Mouse (Mus musculus): ENCODE measurements around the gene Plekhm1. TPM values are rescaled to one million over a fixed set of nuclear protein-coding genes. Genes with fewer than 3 reads are reported as not detected.

Plekhm1 gene
- polyA plus RNA-seq, 1 experiment from 2014 or later = 5.9 TPM

GRCm38 (mm10) chr11:103402198-103402597, 10.3 kb downstream of the Plekhm1 start:
- Histone ChIP-seq H3K27ac (ENCODE audit: low read length) (no peak overlapping the region), H3K4me2 (ENCODE audit: low read depth, low read length) (no peak overlapping the region), H3K36me3 (ENCODE audit: control insufficient read depth, insufficient read depth) (peaks cover 10% of the 10 kb centered on the region; the same call in 1 of the 2 replicates), H3K27me3 (ENCODE audit: control insufficient read depth, insufficient read depth, low read length) (no peaks in the 10 kb centered on the region), H3K4me1 (ENCODE audit: control insufficient read depth, insufficient read depth, low read length) (no peaks in the 10 kb centered on the region), H3K9ac (ENCODE audit: low read length) (no peak overlapping the region), H3K9me3 (replicated peaks; ENCODE audit: control insufficient read depth, low read length) (no peaks in the 10 kb centered on the region), H3K4me3 (ENCODE audit: low read length) (no peak overlapping the region)
- 59% methylated on average over 2 of the region's 2 CpGs for whole genome bisulfite sequencing
- no peak; the same call in 1 of the 2 replicates for ATAC-seq (replicated peaks; ENCODE audit: extremely low read depth, insufficient read depth, low FRiP score)

DNA sequence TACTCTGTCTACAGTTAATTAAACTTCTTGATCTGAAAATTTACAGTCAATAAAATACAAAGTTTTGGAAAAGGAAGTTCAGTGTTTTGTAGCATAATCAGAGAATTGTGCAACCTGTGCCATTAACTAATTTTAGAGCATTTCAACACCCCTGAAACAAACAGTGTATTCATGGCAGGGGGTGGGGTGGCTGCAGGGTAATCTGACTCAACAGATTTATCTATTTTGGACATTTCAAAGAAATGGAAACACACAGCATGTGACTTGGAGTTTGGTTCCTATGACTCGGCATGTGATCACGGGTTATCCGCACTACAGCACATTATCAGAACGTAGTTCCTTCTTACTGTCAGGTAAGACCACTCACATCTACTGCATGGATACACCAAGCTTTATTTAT, 12.5 kb downstream of the Plekhm1 start:
- no peak overlapping the region for H3K27ac ChIP-seq (ENCODE audit: low read length)
- peaks cover 29% of the 10 kb centered on the region for H3K36me3 ChIP-seq (ENCODE audit: control insufficient read depth, insufficient read depth)
- no peak overlapping the region for H3K9ac ChIP-seq (ENCODE audit: low read length)
- 87% methylated on average over 4 of the region's 4 CpGs for WGBS
- no peak for ATAC-seq (replicated peaks; ENCODE audit: extremely low read depth, insufficient read depth, low FRiP score)
- no peaks in the 10 kb centered on the region for H3K4me1 ChIP-seq (ENCODE audit: control insufficient read depth, insufficient read depth, low read length)
- H3K27me3 ChIP-seq (ENCODE audit: control insufficient read depth, insufficient read depth, low read length) = no peaks in the 10 kb centered on the region
- H3K9me3 ChIP-seq (replicated peaks; ENCODE audit: control insufficient read depth, low read length) = no peaks in the 10 kb centered on the region
- no peak overlapping the region for H3K4me3 ChIP-seq (ENCODE audit: low read length)
- no peak overlapping the region for H3K4me2 ChIP-seq (ENCODE audit: low read depth, low read length)

GRCm38 (mm10) chr11:103399050-103399449, 13.4 kb downstream of the Plekhm1 start:
- Histone ChIP-seq H3K36me3 (ENCODE audit: control insufficient read depth, insufficient read depth) (peaks cover 39% of the 10 kb centered on the region), H3K27me3 (ENCODE audit: control insufficient read depth, insufficient read depth, low read length) (no peaks in the 10 kb centered on the region), H3K9ac (ENCODE audit: low read length) (no peak overlapping the region), H3K9me3 (replicated peaks; ENCODE audit: control insufficient read depth, low read length) (no peaks in the 10 kb centered on the region), H3K4me1 (ENCODE audit: control insufficient read depth, insufficient read depth, low read length) (no peaks in the 10 kb centered on the region), H3K27ac (ENCODE audit: low read length) (no peak overlapping the region), H3K4me2 (ENCODE audit: low read depth, low read length) (no peak overlapping the region), H3K4me3 (ENCODE audit: low read length) (no peak overlapping the region)
- no peak for ATAC-seq (replicated peaks; ENCODE audit: extremely low read depth, insufficient read depth, low FRiP score)
- 78% methylated on average over 3 of the region's 3 CpGs for WGBS

GRCm38 (mm10) chr11:103396682-103397081, 15.8 kb downstream of the Plekhm1 start:
- H3K27ac ChIP-seq (ENCODE audit: low read length) = no peak overlapping the region

DNA sequence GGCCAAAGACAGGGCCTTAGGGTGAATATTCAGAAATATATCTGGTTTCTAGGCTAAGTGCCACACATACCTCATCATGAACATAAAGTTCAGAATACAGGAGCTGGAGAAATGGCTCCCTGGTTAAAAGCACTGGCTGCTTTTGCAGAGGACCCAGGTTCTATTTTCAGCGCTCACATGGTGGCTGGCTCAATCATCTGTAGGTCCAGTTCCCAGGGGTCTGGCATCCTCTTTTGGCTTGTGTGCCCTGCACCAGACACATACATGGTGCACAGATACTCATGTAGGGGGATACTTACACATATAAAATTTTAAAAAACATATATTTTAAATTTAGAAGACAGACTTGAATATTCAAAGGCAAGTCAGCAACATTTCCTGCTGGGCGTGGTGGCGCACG, 16.3 kb downstream of the Plekhm1 start:
- Histone ChIP-seq H3K27me3 (ENCODE audit: control insufficient read depth, insufficient read depth, low read length) (no peaks in the 10 kb centered on the region), H3K4me3 (ENCODE audit: low read length) (no peak overlapping the region), H3K9me3 (replicated peaks; ENCODE audit: control insufficient read depth, low read length) (no peaks in the 10 kb centered on the region), H3K4me2 (ENCODE audit: low read depth, low read length) (no peak overlapping the region), H3K9ac (ENCODE audit: low read length) (no peak overlapping the region), H3K36me3 (ENCODE audit: control insufficient read depth, insufficient read depth) (peaks cover 40% of the 10 kb centered on the region), H3K4me1 (ENCODE audit: control insufficient read depth, insufficient read depth, low read length) (no peaks in the 10 kb centered on the region), H3K27ac (ENCODE audit: low read length) (no peak overlapping the region)
- ATAC-seq (replicated peaks; ENCODE audit: extremely low read depth, insufficient read depth, low FRiP score) = no peak
- WGBS = 96% methylated on average over 4 of the region's 4 CpGs

More at GRCm38 (mm10) chr11:103396682-103397081, 15.8 kb downstream of the Plekhm1 start:
- H3K9ac ChIP-seq (ENCODE audit: low read length) = no peak overlapping the region
- no peaks in the 10 kb centered on the region for H3K4me1 ChIP-seq (ENCODE audit: control insufficient read depth, insufficient read depth, low read length)
- H3K9me3 ChIP-seq (replicated peaks; ENCODE audit: control insufficient read depth, low read length) = no peaks in the 10 kb centered on the region
- H3K36me3 ChIP-seq (ENCODE audit: control insufficient read depth, insufficient read depth) = peaks cover 40% of the 10 kb centered on the region
- no peak overlapping the region for H3K4me2 ChIP-seq (ENCODE audit: low read depth, low read length)
- H3K4me3 ChIP-seq (ENCODE audit: low read length) = no peak overlapping the region
- no peak for ATAC-seq (replicated peaks; ENCODE audit: extremely low read depth, insufficient read depth, low FRiP score)
- WGBS = 89% methylated on average over 4 of the region's 4 CpGs
- no peaks in the 10 kb centered on the region for H3K27me3 ChIP-seq (ENCODE audit: control insufficient read depth, insufficient read depth, low read length)

- ATAC-seq (replicated peaks; ENCODE audit: extremely low read depth, insufficient read depth, low FRiP score) = no peak
- Histone ChIP-seq H3K9ac (ENCODE audit: low read length) (no peak overlapping the region), H3K4me2 (ENCODE audit: low read depth, low read length) (no peak overlapping the region), H3K27me3 (ENCODE audit: control insufficient read depth, insufficient read depth, low read length) (no peaks in the 10 kb centered on the region), H3K9me3 (replicated peaks; ENCODE audit: control insufficient read depth, low read length) (no peaks in the 10 kb centered on the region), H3K36me3 (ENCODE audit: control insufficient read depth, insufficient read depth) (peaks cover 44% of the 10 kb centered on the region), H3K27ac (ENCODE audit: low read length) (no peak overlapping the region), H3K4me1 (ENCODE audit: control insufficient read depth, insufficient read depth, low read length) (no peaks in the 10 kb centered on the region), H3K4me3 (ENCODE audit: low read length) (no peak overlapping the region)
- 86% methylated on average over 7 of the region's 7 CpGs for WGBS
Measured at GRCm38 (mm10) chr11:103394604-103395003, 17.9 kb downstream of the Plekhm1 start.

- H3K27ac ChIP-seq (ENCODE audit: low read length) = no peak overlapping the region
- H3K9ac ChIP-seq (ENCODE audit: low read length) = no peak overlapping the region
- peaks cover 44% of the 10 kb centered on the region for H3K36me3 ChIP-seq (ENCODE audit: control insufficient read depth, insufficient read depth)
- no peaks in the 10 kb centered on the region for H3K9me3 ChIP-seq (replicated peaks; ENCODE audit: control insufficient read depth, low read length)
- no peaks in the 10 kb centered on the region for H3K27me3 ChIP-seq (ENCODE audit: control insufficient read depth, insufficient read depth, low read length)
- no peak for ATAC-seq (replicated peaks; ENCODE audit: extremely low read depth, insufficient read depth, low FRiP score)
- 86% methylated on average over 7 of the region's 7 CpGs for WGBS
- H3K4me1 ChIP-seq (ENCODE audit: control insufficient read depth, insufficient read depth, low read length) = no peaks in the 10 kb centered on the region
- no peak overlapping the region for H3K4me2 ChIP-seq (ENCODE audit: low read depth, low read length)
- no peak overlapping the region for H3K4me3 ChIP-seq (ENCODE audit: low read length)
Measured at GRCm38 (mm10) chr11:103394025-103394424, 18.5 kb downstream of the Plekhm1 start.

GRCm38 (mm10) chr11:103387870-103388526, 24.5 kb downstream of the Plekhm1 start:
- Histone ChIP-seq H3K4me1 (ENCODE audit: control insufficient read depth, insufficient read depth, low read length) (peaks cover 8% of the 10 kb centered on the region), H3K9ac (ENCODE audit: low read length) (no peak overlapping the region), H3K4me3 (ENCODE audit: low read length) (no peak overlapping the region), H3K9me3 (replicated peaks; ENCODE audit: control insufficient read depth, low read length) (no peaks in the 10 kb centered on the region), H3K36me3 (ENCODE audit: control insufficient read depth, insufficient read depth) (peaks cover 18% of the 10 kb centered on the region; the same call in 1 of the 2 replicates), H3K27me3 (ENCODE audit: control insufficient read depth, insufficient read depth, low read length) (no peaks in the 10 kb centered on the region), H3K4me2 (ENCODE audit: low read depth, low read length) (no peak overlapping the region), H3K27ac (ENCODE audit: low read length) (no peak overlapping the region)
- 62% methylated on average over 7 of the region's 7 CpGs for WGBS
- no peak for ATAC-seq (replicated peaks; ENCODE audit: extremely low read depth, insufficient read depth, low FRiP score)

DNA sequence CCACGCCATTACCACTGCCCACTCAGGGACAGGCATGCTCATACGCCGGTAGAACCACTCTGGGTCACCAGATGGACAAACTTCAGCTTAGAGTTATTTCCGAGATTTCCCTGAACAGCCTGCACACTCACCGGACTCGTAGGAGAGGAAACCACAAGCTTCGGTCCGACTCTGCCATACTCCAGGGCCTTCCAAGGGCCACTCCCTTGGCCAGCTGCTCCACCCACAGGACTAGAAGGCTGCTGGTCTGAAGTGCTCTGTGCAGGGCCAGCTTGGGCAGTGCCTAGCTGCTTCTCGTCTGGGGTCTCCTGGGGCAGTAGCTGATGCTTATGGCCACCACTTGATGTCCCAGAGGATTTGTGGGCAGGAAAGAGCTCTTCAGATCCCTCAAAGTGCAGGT, 25.7 kb downstream of the Plekhm1 start:
- Histone ChIP-seq H3K9me3 (replicated peaks; ENCODE audit: control insufficient read depth, low read length) (no peaks in the 10 kb centered on the region), H3K4me2 (ENCODE audit: low read depth, low read length) (no peak overlapping the region), H3K27ac (ENCODE audit: low read length) (no peak overlapping the region), H3K4me1 (ENCODE audit: control insufficient read depth, insufficient read depth, low read length) (peaks cover 18% of the 10 kb centered on the region), H3K36me3 (ENCODE audit: control insufficient read depth, insufficient read depth) (peaks cover 15% of the 10 kb centered on the region; the same call in 1 of the 2 replicates), H3K9ac (ENCODE audit: low read length) (no peak overlapping the region), H3K27me3 (ENCODE audit: control insufficient read depth, insufficient read depth, low read length) (no peaks in the 10 kb centered on the region), H3K4me3 (ENCODE audit: low read length) (no peak overlapping the region)
- no peak for ATAC-seq (replicated peaks; ENCODE audit: extremely low read depth, insufficient read depth, low FRiP score)
- 89% methylated on average over 9 of the region's 9 CpGs for WGBS
